Mouse (Mus musculus): ENCODE results near the gene Pofut2. TPM values are rescaled to one million over a fixed set of nuclear protein-coding genes. Genes with fewer than 3 reads are reported as not detected.
"Not testable (repeated sequence)": the region's sequence is repeated elsewhere in the genome, so short reads cannot be mapped to it uniquely, and the experiment has no call there.

Gene Pofut2
- total RNA-seq, 2 experiments from 2014 or later = 66.2 to 68.2 TPM

- DNase-seq = no peak
These were observed 7.3 kb downstream of the Pofut2 start for GRCm38 (mm10) chr10:77266281-77266680.

GRCm38 (mm10) chr10:77267027-77267426, 8.0 kb downstream of the Pofut2 start:
- DNase-seq = no peak

DNA sequence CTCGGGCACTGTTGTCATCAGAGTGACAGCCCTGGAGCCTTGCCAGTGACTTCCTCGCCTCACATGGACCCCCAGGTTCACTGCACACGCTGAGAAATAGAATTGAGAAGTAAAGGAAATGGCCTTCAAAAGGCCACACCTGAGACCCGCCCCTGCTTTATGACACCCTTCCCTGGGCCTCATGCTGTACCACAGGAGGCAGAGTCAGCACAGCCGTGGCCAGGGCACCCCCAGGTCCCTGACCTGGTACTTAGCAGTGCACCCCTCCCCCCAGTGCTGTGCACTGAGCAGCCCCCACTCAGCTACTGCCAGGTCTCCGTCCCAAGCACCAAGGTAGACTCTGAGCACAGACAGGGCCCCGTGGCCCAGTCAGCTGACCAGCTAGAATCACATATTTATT, 10.1 kb downstream of the Pofut2 start:
- DNase-seq = no peak

GRCm38 (mm10) chr10:77272980-77273730, 14.1 kb downstream of the Pofut2 start:
- peak; percentile 28 for DNase-seq

- no peak for DNase-seq
These were observed 14.8 kb downstream of the Pofut2 start for GRCm38 (mm10) chr10:77273798-77274197.

- DNase-seq = not testable (repeated sequence)
These were observed 23.1 kb downstream of the Pofut2 start for GRCm38 (mm10) chr10:77282085-77282484.

GRCm38 (mm10) chr10:77282822-77283221, 23.8 kb downstream of the Pofut2 start:
- peak; percentile 86 for DNase-seq

DNA sequence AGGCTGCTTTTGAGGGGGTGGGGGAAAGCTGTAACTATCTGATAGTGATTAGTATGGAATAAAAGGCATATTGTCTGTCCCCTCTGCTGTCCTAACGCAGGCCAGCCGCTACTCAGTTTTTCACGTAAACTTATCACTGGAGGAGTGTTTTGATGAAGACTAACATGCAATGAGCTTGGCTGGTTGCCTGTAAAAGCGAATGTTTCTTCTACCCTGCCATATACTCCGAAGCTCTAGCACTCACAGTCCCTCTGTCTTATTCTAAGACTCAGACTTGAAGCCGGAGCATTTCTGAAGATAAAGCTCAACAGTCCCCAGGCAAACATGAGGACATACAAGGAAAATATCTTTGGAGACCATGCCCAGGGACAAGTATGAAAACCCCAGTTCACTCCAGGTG, 25.8 kb downstream of the Pofut2 start:
- no peak for DNase-seq

DNA sequence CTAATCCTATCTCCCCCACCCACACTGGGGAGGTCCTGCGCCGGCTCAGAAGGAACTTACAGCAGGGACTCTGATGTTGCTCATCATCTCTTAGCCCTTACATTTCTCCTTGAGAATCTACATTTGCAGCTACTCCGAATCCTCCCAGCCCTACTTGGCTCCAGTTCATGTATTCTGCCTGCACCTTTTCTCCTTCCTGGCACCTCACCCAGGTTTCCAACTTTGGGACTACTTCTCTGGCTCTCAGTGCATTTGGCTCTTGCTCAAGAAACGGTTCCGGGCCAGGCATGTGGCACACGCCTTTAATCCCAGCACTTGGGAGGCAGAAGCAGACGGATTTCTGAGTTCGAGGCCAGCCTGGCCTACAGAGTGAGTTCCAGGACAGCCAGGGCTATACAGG, 28.6 kb downstream of the Pofut2 start:
- DNase-seq = peak; percentile 63

DNA sequence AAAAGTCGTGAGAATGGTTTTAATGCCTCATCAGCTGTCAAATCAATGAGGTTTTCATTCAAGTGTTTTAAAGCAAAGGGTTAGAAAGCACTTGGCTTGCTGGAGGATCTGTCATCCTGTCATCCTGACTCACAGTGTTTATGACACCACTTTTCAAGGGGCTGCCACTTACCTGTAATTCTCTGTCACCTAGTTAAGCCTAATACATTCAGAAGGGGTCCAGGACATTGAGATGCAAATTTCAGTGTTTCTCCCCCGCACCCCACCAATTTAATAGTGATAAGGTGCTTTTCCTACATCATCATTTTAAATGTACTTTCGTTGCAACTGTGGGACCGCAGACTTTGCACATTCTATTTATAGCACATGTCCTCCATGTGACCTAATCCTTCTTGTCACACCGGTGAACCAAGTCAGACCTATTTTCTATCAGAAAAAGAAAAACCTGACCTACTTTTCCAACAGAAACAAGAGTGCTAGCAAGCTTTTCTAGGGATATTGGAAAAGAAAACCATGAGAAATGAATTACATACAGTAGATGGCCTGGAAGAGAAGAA, 29.7 kb downstream of the Pofut2 start:
- no peak for DNase-seq

DNA sequence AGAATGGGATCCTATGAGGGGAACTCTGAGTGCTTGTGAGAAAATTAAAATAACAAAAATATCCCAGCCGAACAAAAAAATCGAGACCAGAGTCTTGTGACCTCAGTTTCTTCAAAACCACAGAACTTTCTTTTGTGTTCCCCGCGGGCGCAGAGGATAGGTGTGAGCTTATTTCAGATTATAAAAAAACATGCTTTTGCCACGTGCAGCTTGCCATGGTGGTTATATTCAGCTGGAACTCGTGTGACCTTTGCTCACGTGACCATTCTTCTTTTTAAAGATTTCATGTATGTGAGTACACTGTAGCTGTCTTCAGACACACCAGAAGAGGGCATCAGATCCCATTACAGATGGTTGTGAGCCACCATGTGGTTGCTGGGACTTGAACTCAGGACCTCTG, 30.5 kb downstream of the Pofut2 start:
- DNase-seq = no peak

GRCm38 (mm10) chr10:77290624-77291366, 31.8 kb downstream of the Pofut2 start:
- no peak for DNase-seq

DNA sequence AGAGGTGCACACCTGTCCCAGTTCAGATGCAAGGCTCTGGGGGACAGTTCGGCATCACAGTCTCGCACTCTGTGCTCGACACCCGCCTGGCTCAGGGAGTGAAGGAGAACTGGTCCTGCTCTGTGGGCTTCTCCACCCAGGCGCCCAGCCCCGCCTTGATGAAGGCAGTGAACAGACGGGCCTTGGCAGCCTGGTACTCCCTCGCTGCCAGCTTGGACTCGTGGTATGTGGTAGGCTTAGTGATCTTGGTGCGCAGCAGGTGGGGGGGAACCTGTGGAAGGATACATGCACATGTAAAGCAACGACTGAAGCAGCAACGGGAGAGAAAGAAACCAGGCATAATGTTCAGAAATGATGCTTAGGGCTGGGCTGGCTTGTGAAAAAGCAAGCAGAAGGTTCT, 35.7 kb downstream of the Pofut2 start:
- no peak for DNase-seq

DNA sequence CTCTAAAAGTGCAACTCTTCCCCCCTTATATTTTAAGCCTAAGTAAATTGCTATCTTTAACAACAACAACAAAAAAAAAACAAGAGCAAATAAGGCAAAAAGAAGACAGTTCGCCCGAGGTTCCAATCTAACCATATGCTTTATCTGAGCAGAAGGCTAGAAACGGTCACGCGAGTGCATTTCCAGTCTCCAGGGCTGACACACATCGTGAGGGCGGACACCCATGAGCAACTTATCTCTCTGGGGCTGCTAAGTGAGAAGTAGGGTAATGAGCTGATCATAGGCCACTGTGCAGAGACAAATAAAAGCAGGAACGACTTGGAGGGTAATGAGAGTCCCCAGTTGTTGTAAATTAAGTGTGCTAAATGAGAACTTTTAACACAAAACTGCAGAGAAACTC, 39.6 kb downstream of the Pofut2 start:
- no peak for DNase-seq

DNA sequence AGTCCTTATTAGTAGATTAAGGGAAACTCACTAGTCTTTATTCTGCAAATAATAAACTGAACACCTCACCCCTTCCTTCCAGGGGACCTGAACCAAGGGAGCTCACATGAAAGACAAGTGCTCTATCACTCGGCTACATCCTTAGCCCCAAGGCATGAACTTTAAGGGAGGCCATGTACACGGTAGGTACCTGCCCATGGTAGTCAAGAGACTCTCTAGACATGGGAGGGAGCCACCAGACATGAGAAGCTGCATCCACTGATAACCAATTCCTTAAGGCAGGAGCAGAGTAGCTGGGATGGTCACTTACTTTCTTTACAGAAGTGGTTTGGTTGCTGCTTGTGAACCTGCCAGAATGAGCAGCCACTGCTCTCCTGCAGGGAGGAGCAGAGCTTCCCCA, 40.2 kb downstream of the Pofut2 start:
- no peak for DNase-seq

DNA sequence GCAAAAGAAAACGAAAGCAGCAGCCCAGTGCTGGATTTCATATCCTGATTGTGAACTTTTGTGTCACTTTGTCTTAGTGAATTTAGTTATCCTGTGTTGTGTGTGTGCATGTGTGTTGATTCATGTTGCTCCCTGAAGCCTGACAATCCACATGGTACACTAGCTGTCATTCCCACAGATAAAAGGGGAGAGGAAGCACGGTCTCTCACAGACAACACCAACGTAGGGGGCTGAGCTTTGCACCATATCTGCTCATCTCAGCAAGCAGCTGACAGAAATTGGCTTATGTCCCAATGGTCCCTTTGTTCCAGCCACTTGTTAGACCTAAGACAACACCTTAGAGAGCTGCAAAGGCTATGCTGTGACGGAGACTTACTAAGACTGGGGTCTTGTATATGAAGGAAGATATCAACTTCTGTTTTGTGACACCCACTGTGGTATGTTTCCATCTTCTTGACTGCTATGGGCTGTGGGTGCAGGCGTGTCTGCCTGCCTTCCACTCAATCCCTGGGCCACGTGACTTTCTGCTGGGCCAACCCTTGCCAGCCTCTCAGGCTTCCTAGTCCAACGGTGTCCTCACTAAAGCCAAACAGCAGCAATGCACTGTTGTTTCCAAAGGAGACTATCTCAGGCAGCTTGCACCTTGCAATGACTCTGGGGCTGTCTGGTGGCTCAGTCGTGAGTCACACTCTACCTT, 41.4 kb downstream of the Pofut2 start:
- no peak for DNase-seq

- no peak for DNase-seq
These were observed 41.9 kb downstream of the Pofut2 start for GRCm38 (mm10) chr10:77300934-77301297.

GRCm38 (mm10) chr10:77304362-77304761, 45.3 kb downstream of the Pofut2 start:
- DNase-seq = no peak

GRCm38 (mm10) chr10:77304840-77305533, 46.0 kb downstream of the Pofut2 start:
- DNase-seq = no peak

DNA sequence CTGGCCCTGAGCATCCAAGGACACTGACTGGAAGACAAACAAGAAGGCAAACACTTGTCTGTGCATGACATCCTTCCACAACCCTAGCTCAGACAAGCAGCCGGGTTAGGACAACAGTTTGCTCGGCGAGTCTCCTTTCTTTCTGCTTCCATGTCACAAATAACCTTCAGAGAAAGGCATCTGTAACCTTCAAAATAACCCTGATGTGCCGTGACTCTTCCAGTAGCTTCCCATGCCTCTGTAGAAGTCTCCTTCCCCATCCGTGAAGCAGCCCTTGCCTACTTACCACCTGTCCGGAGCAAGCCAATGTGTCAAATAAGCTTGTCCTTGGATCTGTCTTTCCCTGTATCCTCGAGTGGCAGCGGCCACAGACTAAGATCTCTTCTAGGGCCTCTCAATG, 46.7 kb downstream of the Pofut2 start:
- DNase-seq = no peak

DNA sequence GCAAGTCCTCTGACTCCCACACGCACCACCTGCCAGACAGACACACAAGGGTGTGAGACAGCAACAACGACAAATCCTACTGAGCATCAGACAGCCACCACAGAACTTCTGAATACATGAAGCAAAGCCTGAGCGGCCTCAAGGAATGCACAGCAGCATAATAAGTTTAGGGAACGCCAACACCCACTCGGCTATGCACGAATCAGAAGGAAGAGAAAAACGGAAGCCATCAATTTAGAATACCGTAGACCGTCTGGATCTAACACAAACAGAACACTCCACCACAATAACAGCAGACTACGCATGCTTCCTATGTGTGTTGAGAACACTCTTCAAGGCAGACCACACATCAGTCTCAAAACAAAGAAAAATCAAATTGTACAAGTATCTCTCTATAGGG, 50.0 kb downstream of the Pofut2 start:
- DNase-seq = no peak

DNA sequence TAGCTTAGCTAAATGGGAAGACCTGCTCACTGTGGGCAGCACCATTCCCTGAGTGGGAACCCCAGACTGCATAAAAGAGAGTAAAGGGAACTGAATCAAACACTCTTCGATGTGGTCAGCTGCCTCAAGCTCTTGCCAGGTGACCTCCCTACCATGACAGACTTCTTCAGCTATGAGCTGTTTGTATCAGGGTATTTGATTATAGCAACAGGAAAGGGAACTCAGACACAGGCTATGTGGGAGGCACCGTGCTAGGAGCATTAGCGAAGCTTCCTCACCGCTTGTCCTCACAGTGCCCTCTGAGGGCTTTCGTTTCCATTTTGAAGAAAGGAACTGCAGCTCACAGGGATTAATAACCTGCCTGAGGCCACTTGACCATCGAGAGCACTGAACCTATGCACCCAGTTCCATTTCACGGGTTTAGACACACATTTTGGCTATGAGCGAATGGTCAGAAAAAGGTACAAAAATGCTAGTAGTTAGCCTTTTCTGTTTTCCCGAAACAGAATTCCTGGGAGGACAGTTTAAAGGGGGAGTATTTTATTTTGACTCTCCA, 55.8 kb downstream of the Pofut2 start:
- DNase-seq = no peak
